Mouse (Mus musculus) macrophage (primary cell): ENCODE measurements around the gene Syne1. TPM values are rescaled to one million over a fixed set of nuclear protein-coding genes. Genes with fewer than 3 reads are reported as not detected.

Experiments
- H3K27ac ChIP-seq: fragments of 350-480 bp; formaldehyde crosslinking; 2 replicates; pipeline ENCODE4 v1.9.0; 2021
- H3K36me3 ChIP-seq: fragments of 350-480 bp; formaldehyde crosslinking; 2 replicates; pipeline ENCODE4 v1.9.0; 2021; ENCODE audit errors: inconsistent target
- H3K4me3 ChIP-seq: fragments of 350-480 bp; formaldehyde crosslinking; 2 replicates; pipeline ENCODE4 v1.9.0; 2021; ENCODE audit errors: inconsistent target
- H3K79me2 ChIP-seq: fragments of 350-480 bp; formaldehyde crosslinking; 2 replicates; pipeline ENCODE4 v1.9.0; 2021; ENCODE audit errors: inconsistent target
- WGBS: methylation state at CpG from one replicate; pipeline ENCODE4 v1.1.7; 2026; ENCODE audit warnings: inconsistent platforms; ENCODE audit not compliant: missing documents; 5-methylcytosine and 5-hydroxymethylcytosine counted together
- polyA plus RNA-seq: library from polyadenylated mRNA; stranded (reverse); fragments of 250-400 nt; gene quantifications from 3 replicates; pipeline ENCODE4 v1.2.4, GENCODE M21; 2018; ENCODE audit warnings: inconsistent platforms

Syne1 gene
- polyA plus RNA-seq, 1 experiment from 2014 or later = 14.6 TPM

- H3K79me2 ChIP-seq = no peaks in the 10 kb centered on the region
- H3K4me3 ChIP-seq = no peak overlapping the region
- no peaks in the 10 kb centered on the region for H3K36me3 ChIP-seq
- no peak overlapping the region for H3K27ac ChIP-seq
Observed at GRCm38 (mm10) chr10:5336394-5336793, 214.9 kb downstream of the Syne1 start.

- H3K27ac ChIP-seq = no peak overlapping the region
Observed at GRCm38 (mm10) chr10:5332801-5333200, 218.5 kb downstream of the Syne1 start.

GRCm38 (mm10) chr10:5326716-5327115 lies 224.6 kb downstream of the Syne1 start:
- WGBS = 63% methylated on average over 9 of the region's 9 CpGs
- Histone ChIP-seq H3K36me3 (no peaks in the 10 kb centered on the region), H3K27ac (no peak overlapping the region)

More at GRCm38 (mm10) chr10:5332801-5333200, 218.5 kb downstream of the Syne1 start:
- Histone ChIP-seq H3K79me2 (no peaks in the 10 kb centered on the region), H3K36me3 (no peaks in the 10 kb centered on the region), H3K4me3 (no peak overlapping the region)
- WGBS = 93% methylated on average over 5 of the region's 5 CpGs

GRCm38 (mm10) chr10:5323741-5324395 lies 227.4 kb downstream of the Syne1 start:
- Histone ChIP-seq H3K27ac (no peak overlapping the region), H3K4me3 (no peak overlapping the region), H3K36me3 (no peaks in the 10 kb centered on the region), H3K79me2 (no peaks in the 10 kb centered on the region)
- 93% methylated on average over 11 of the region's 11 CpGs for WGBS

More at GRCm38 (mm10) chr10:5326716-5327115, 224.6 kb downstream of the Syne1 start:
- Histone ChIP-seq H3K4me3 (no peak overlapping the region), H3K79me2 (no peaks in the 10 kb centered on the region)

GRCm38 (mm10) chr10:5322562-5322961 lies 228.7 kb downstream of the Syne1 start:
- Histone ChIP-seq H3K27ac (no peak overlapping the region), H3K4me3 (no peak overlapping the region), H3K79me2 (no peaks in the 10 kb centered on the region), H3K36me3 (no peaks in the 10 kb centered on the region)
- WGBS = 12% methylated on average over 7 of the region's 7 CpGs

GRCm38 (mm10) chr10:5317602-5318001 lies 233.7 kb downstream of the Syne1 start:
- no peaks in the 10 kb centered on the region for H3K36me3 ChIP-seq
- no peak overlapping the region for H3K4me3 ChIP-seq
- H3K79me2 ChIP-seq = no peaks in the 10 kb centered on the region
- 33% methylated on average over 6 of the region's 6 CpGs for WGBS
- H3K27ac ChIP-seq = no peak overlapping the region

- no peaks in the 10 kb centered on the region for H3K36me3 ChIP-seq
- H3K4me3 ChIP-seq = no peak overlapping the region
- H3K79me2 ChIP-seq = no peaks in the 10 kb centered on the region
- 46% methylated on average over 4 of the region's 4 CpGs for WGBS
- H3K27ac ChIP-seq = no peak overlapping the region
Observed at GRCm38 (mm10) chr10:5312437-5312836, 238.8 kb downstream of the Syne1 start.

- H3K36me3 ChIP-seq = no peaks in the 10 kb centered on the region
- 86% methylated on average over 4 of the region's 4 CpGs for WGBS
Observed at GRCm38 (mm10) chr10:5309961-5310713, 241.1 kb downstream of the Syne1 start.

GRCm38 (mm10) chr10:5309398-5309797 lies 241.9 kb downstream of the Syne1 start:
- H3K27ac ChIP-seq = no peak overlapping the region
- WGBS = 94% methylated on average over 10 of the region's 10 CpGs

More at GRCm38 (mm10) chr10:5309961-5310713, 241.1 kb downstream of the Syne1 start:
- Histone ChIP-seq H3K27ac (no peak overlapping the region), H3K79me2 (no peaks in the 10 kb centered on the region), H3K4me3 (no peak overlapping the region)

GRCm38 (mm10) chr10:5305555-5305954 lies 245.7 kb downstream of the Syne1 start:
- no peaks in the 10 kb centered on the region for H3K36me3 ChIP-seq
- H3K79me2 ChIP-seq = no peaks in the 10 kb centered on the region
- H3K27ac ChIP-seq = no peak overlapping the region
- no peak overlapping the region for H3K4me3 ChIP-seq
- whole genome bisulfite sequencing = 38% methylated on average over 6 of the region's 6 CpGs

More at GRCm38 (mm10) chr10:5309398-5309797, 241.9 kb downstream of the Syne1 start:
- Histone ChIP-seq H3K79me2 (no peaks in the 10 kb centered on the region), H3K36me3 (no peaks in the 10 kb centered on the region), H3K4me3 (no peak overlapping the region)

GRCm38 (mm10) chr10:5295291-5295891 lies 255.9 kb downstream of the Syne1 start:
- Histone ChIP-seq H3K36me3 (no peaks in the 10 kb centered on the region), H3K4me3 (no peak overlapping the region), H3K27ac (no peak overlapping the region), H3K79me2 (no peaks in the 10 kb centered on the region)
- WGBS = 81% methylated on average over 7 of the region's 7 CpGs

- Histone ChIP-seq H3K4me3 (no peak overlapping the region), H3K27ac (no peak overlapping the region), H3K36me3 (no peaks in the 10 kb centered on the region), H3K79me2 (no peaks in the 10 kb centered on the region)
- 93% methylated on average over 5 of the region's 5 CpGs for WGBS
Observed at GRCm38 (mm10) chr10:5289575-5289909, 261.7 kb downstream of the Syne1 start.

- H3K27ac ChIP-seq = peak overlapping the region; percentile 32; the same call in 1 of the 2 replicates
- WGBS = 88% methylated on average over 19 of the region's 19 CpGs
- no peak overlapping the region for H3K4me3 ChIP-seq
- H3K36me3 ChIP-seq = no peaks in the 10 kb centered on the region
- no peaks in the 10 kb centered on the region for H3K79me2 ChIP-seq
Observed at GRCm38 (mm10) chr10:5288716-5289574, 262.3 kb downstream of the Syne1 start.

- WGBS = 10% methylated on average over 6 of the region's 6 CpGs
- Histone ChIP-seq H3K4me3 (no peak overlapping the region), H3K79me2 (no peaks in the 10 kb centered on the region), H3K36me3 (no peaks in the 10 kb centered on the region), H3K27ac (peak overlapping the region; percentile 32)
Observed at GRCm38 (mm10) chr10:5288262-5288661, 263.0 kb downstream of the Syne1 start.
